Mouse (Mus musculus) cerebellum, adult 2 months (tissue): ENCODE results near the gene Itpr1. TPM values are rescaled to one million over a fixed set of nuclear protein-coding genes. Genes with fewer than 3 reads are reported as not detected.

ENCODE experiments used
- DNase-seq, 2 experiments: peaks; one replicate each; pipeline ENCODE4 v3.0.0; 2021
- H3K27ac ChIP-seq: fragments of 200-500 bp; 2 replicates; pipeline ENCODE4 v1.5.1; 2012; ENCODE audit warnings: low read length, control low read depth, inconsistent platforms; ENCODE audit not compliant: insufficient read depth
- H3K27me3 ChIP-seq: fragments of 200-500 bp; 2 replicates; pipeline ENCODE4 v1.6.1; 2012; ENCODE audit warnings: inconsistent platforms, mild to moderate bottlenecking, low read length, moderate library complexity; ENCODE audit not compliant: control insufficient read depth, insufficient read depth
- H3K4me1 ChIP-seq: fragments of 200-500 bp; 2 replicates; pipeline ENCODE4 v1.6.1; 2011; ENCODE audit warnings: low read length; ENCODE audit not compliant: control insufficient read depth, insufficient read depth
- H3K4me3 ChIP-seq: fragments of 200-500 bp; replicated peaks from 2 replicates; pipeline ENCODE3; 2011; ENCODE audit warnings: mild to moderate bottlenecking, low read depth, low read length, control low read depth; ENCODE audit not compliant: insufficient read depth
- CTCF ChIP-seq: fragments of 200-500 bp; IDR thresholded peaks from 2 replicates; pipeline ENCODE4 v1.5.1; 2011; ENCODE audit warnings: low read depth, mild to moderate bottlenecking, control low read depth, low read length, moderate library complexity, borderline replicate concordance; ENCODE audit not compliant: insufficient read depth
- POLR2A ChIP-seq: fragments of 200-500 bp; IDR thresholded peaks from 2 replicates; pipeline ENCODE4 v1.6.1; 2011; ENCODE audit warnings: low read length, control low read depth, borderline replicate concordance; ENCODE audit not compliant: insufficient read depth
- WGBS: fragments of 180-500 bp; shearing (Covaris S2); methylation state at CpG from one replicate; pipeline ENCODE4 v1.1.7; 2018; 5-methylcytosine and 5-hydroxymethylcytosine counted together
- polyA plus RNA-seq: library from polyadenylated mRNA; depleted of rRNA; stranded (reverse); fragments of >200 nt; gene quantifications from 2 replicates; pipeline ENCODE4 v1.2.3, GENCODE M21; 2012; rRNA removed

The Itpr1 gene
- polyA plus RNA-seq, 1 experiment, result 529 TPM

- H3K4me3 ChIP-seq, result no peak overlapping the region
- no peaks in the 10 kb centered on the region for H3K27me3 ChIP-seq
- no peak overlapping the region for H3K27ac ChIP-seq
- 87% methylated on average over 4 of the region's 4 CpGs for WGBS
- no peak for DNase-seq
- H3K4me1 ChIP-seq, result no peaks in the 10 kb centered on the region
- TF ChIP-seq CTCF (no peak), POLR2A (no peak)
These were observed 385.8 kb downstream of the Itpr1 start for GRCm38 (mm10) chr6:108598691-108599090.

DNA sequence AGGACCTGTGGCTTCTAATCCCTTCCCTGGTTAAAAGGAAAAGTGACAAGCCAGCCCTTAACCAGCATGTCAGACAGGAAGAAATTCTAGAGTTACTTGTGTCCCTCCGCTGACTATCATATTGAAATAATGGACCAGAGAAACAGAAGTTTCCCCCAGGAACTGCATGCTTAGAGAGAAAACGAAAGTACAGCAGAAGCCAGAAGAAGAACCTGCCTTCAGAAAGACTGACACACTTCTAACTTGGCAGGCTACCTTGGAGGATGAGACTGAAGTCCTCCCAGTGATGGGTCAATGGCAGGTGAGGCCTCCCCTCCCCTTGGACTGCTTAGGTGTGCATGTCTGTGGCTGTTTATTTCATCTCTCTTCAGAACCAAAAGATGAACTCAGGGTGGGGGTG, 386.4 kb downstream of the Itpr1 start:
- Histone ChIP-seq H3K27ac (no peak overlapping the region), H3K4me3 (no peak overlapping the region), H3K27me3 (no peaks in the 10 kb centered on the region), H3K4me1 (no peaks in the 10 kb centered on the region)
- DNase-seq, result no peak
- no peak for TF ChIP-seq POLR2A
- TF ChIP-seq CTCF, result no peak
- 96% methylated on average over 2 of the region's 2 CpGs for WGBS

Other genes with a start within 250 kb of the Itpr1 start
- 7.7 and 8.2 TPM in 2 replicates for gene Setmar, start 148.1 kb upstream of the Itpr1 start, polyA plus RNA-seq
- 20.2 and 23.0 TPM in 2 replicates for gene Sumf1, start 27.5 kb upstream of the Itpr1 start, polyA plus RNA-seq